Mouse (Mus musculus) bone marrow, adult 2 months (tissue): ENCODE results near the gene Omt2a.
"Not testable (repeated sequence)": the region's sequence is repeated elsewhere in the genome, so short reads cannot be mapped to it uniquely, and the experiment has no call there.

Experiments
- CTCF ChIP-seq: fragments of 200-500 bp; IDR thresholded peaks from 2 replicates; pipeline ENCODE4 v1.5.1; 2011; ENCODE audit warnings: low read length, control low read depth; ENCODE audit not compliant: control insufficient read depth, insufficient read depth
- POLR2A ChIP-seq: fragments of 200-500 bp; IDR thresholded peaks from 2 replicates; pipeline ENCODE4 v1.6.1; 2011; ENCODE audit warnings: low read depth, mild to moderate bottlenecking, control low read depth, low read length, borderline replicate concordance; ENCODE audit not compliant: control insufficient read depth

GRCm38 (mm10) chr9:78292462-78292861 lies 22.1 kb downstream of the Omt2a start:
- not testable (repeated sequence) for TF ChIP-seq CTCF, POLR2A
